Mouse (Mus musculus): ENCODE results near the gene Hoxa1. TPM values are rescaled to one million over a fixed set of nuclear protein-coding genes. Genes with fewer than 3 reads are reported as not detected.

The Hoxa1 gene
- polyA plus RNA-seq, 1 experiment from 2014 or later = 0.26 TPM

GRCm38 (mm10) chr6:52115899-52116298, 42.2 kb downstream of the Hoxa1 start:
- Histone ChIP-seq H3K27ac (replicated peaks; ENCODE audit: low read depth, low read length) (no peak overlapping the region), H3K4me2 (ENCODE audit: low read length) (no peak overlapping the region), H3K4me3 (replicated peaks; ENCODE audit: low read depth, low read length) (no peak overlapping the region), H3K27me3 (ENCODE audit: control insufficient read depth, insufficient read depth, low read length) (no peaks in the 10 kb centered on the region), H3K9ac (replicated peaks; ENCODE audit: low read length) (no peak overlapping the region), H3K36me3 (ENCODE audit: control insufficient read depth, insufficient read depth, low read length) (no peaks in the 10 kb centered on the region), H3K4me1 (ENCODE audit: control insufficient read depth, insufficient read depth, low read length) (peaks cover 16% of the 10 kb centered on the region), H3K9me3 (ENCODE audit: control insufficient read depth, low read length) (no peaks in the 10 kb centered on the region)
- DNase-seq = no peak
- ATAC-seq (ENCODE audit: low FRiP score, low TSS enrichment) = no peak
- 30% methylated on average over 5 of the region's 5 CpGs for WGBS

GRCm38 (mm10) chr6:52111846-52112245, 46.3 kb downstream of the Hoxa1 start:
- ATAC-seq (ENCODE audit: low FRiP score, low TSS enrichment) (no peak), DNase-seq (no peak)
- 88% methylated on average over 4 of the region's 4 CpGs for WGBS
- H3K9ac ChIP-seq (replicated peaks; ENCODE audit: low read length) = no peak overlapping the region
- no peaks in the 10 kb centered on the region for H3K27me3 ChIP-seq (ENCODE audit: control insufficient read depth, insufficient read depth, low read length)
- H3K27ac ChIP-seq (replicated peaks; ENCODE audit: low read depth, low read length) = no peak overlapping the region
- H3K9me3 ChIP-seq (ENCODE audit: control insufficient read depth, low read length) = no peaks in the 10 kb centered on the region
- no peak overlapping the region for H3K4me3 ChIP-seq (replicated peaks; ENCODE audit: low read depth, low read length)
- no peaks in the 10 kb centered on the region for H3K4me1 ChIP-seq (ENCODE audit: control insufficient read depth, insufficient read depth, low read length)
- no peaks in the 10 kb centered on the region for H3K36me3 ChIP-seq (ENCODE audit: control insufficient read depth, insufficient read depth, low read length)
- no peak overlapping the region for H3K4me2 ChIP-seq (ENCODE audit: low read length)

- 87% methylated on average over 3 of the region's 3 CpGs for WGBS
- ATAC-seq (ENCODE audit: low FRiP score, low TSS enrichment) (no peak), DNase-seq (no peak)
- Histone ChIP-seq H3K27ac (replicated peaks; ENCODE audit: low read depth, low read length) (no peak overlapping the region), H3K36me3 (ENCODE audit: control insufficient read depth, insufficient read depth, low read length) (no peaks in the 10 kb centered on the region), H3K9ac (replicated peaks; ENCODE audit: low read length) (no peak overlapping the region), H3K4me2 (ENCODE audit: low read length) (no peak overlapping the region), H3K4me1 (ENCODE audit: control insufficient read depth, insufficient read depth, low read length) (no peaks in the 10 kb centered on the region), H3K9me3 (ENCODE audit: control insufficient read depth, low read length) (no peaks in the 10 kb centered on the region), H3K4me3 (replicated peaks; ENCODE audit: low read depth, low read length) (no peak overlapping the region), H3K27me3 (ENCODE audit: control insufficient read depth, insufficient read depth, low read length) (no peaks in the 10 kb centered on the region)
Observed at GRCm38 (mm10) chr6:52107400-52107799, 50.7 kb downstream of the Hoxa1 start.

- WGBS = 79% methylated on average over 3 of the region's 3 CpGs
- Histone ChIP-seq H3K4me3 (replicated peaks; ENCODE audit: low read depth, low read length) (no peak overlapping the region), H3K4me1 (ENCODE audit: control insufficient read depth, insufficient read depth, low read length) (no peaks in the 10 kb centered on the region), H3K9me3 (ENCODE audit: control insufficient read depth, low read length) (no peaks in the 10 kb centered on the region), H3K27ac (replicated peaks; ENCODE audit: low read depth, low read length) (no peak overlapping the region), H3K4me2 (ENCODE audit: low read length) (no peak overlapping the region), H3K36me3 (ENCODE audit: control insufficient read depth, insufficient read depth, low read length) (no peaks in the 10 kb centered on the region), H3K9ac (replicated peaks; ENCODE audit: low read length) (no peak overlapping the region), H3K27me3 (ENCODE audit: control insufficient read depth, insufficient read depth, low read length) (no peaks in the 10 kb centered on the region)
- DNase-seq (no peak), ATAC-seq (ENCODE audit: low FRiP score, low TSS enrichment) (no peak)
Observed at GRCm38 (mm10) chr6:52106716-52107115, 51.4 kb downstream of the Hoxa1 start.

- no peak for ATAC-seq (ENCODE audit: low FRiP score, low TSS enrichment)
- Histone ChIP-seq H3K4me1 (ENCODE audit: control insufficient read depth, insufficient read depth, low read length) (no peaks in the 10 kb centered on the region), H3K9ac (replicated peaks; ENCODE audit: low read length) (no peak overlapping the region), H3K9me3 (ENCODE audit: control insufficient read depth, low read length) (no peaks in the 10 kb centered on the region), H3K27me3 (ENCODE audit: control insufficient read depth, insufficient read depth, low read length) (no peaks in the 10 kb centered on the region), H3K36me3 (ENCODE audit: control insufficient read depth, insufficient read depth, low read length) (no peaks in the 10 kb centered on the region), H3K4me2 (ENCODE audit: low read length) (no peak overlapping the region), H3K27ac (replicated peaks; ENCODE audit: low read depth, low read length) (no peak overlapping the region), H3K4me3 (replicated peaks; ENCODE audit: low read depth, low read length) (no peak overlapping the region)
- no peak for DNase-seq
- 60% methylated on average over 3 of the region's 3 CpGs for WGBS
Observed at GRCm38 (mm10) chr6:52106178-52106577, 51.9 kb downstream of the Hoxa1 start.

Other genes starting within 250 kb of the Hoxa1 start
- 4.5 and 5.8 TPM in 2 replicates for gene Skap2, start 145.8 kb downstream of the Hoxa1 start, polyA plus RNA-seq (2014; fragmentation: Nextera tagmentation; extraction: Ambion mirVana)
- 0.12 and 0.20 TPM in 2 replicates for gene Hoxa2, start 6.5 kb upstream of the Hoxa1 start, polyA plus RNA-seq (2014; fragmentation: Nextera tagmentation; extraction: Ambion mirVana)
- gene 5730596B20Rik, start 19.2 kb upstream of the Hoxa1 start, polyA plus RNA-seq (2014; fragmentation: Nextera tagmentation; extraction: Ambion mirVana) = not detected in 2 replicates
- gene Hoxa4, start 33.4 kb upstream of the Hoxa1 start, polyA plus RNA-seq (2014; fragmentation: Nextera tagmentation; extraction: Ambion mirVana) = not detected in 2 replicates
- not detected in 2 replicates for gene Hoxa5, start 46.3 kb upstream of the Hoxa1 start, polyA plus RNA-seq (2014; fragmentation: Nextera tagmentation; extraction: Ambion mirVana)
- not detected in 2 replicates for gene Hoxa6, start 50.4 kb upstream of the Hoxa1 start, polyA plus RNA-seq (2014; fragmentation: Nextera tagmentation; extraction: Ambion mirVana)
- not detected in 2 replicates for gene Hoxa3, start 55.0 kb upstream of the Hoxa1 start, polyA plus RNA-seq (2014; fragmentation: Nextera tagmentation; extraction: Ambion mirVana)
- gene Gm28308, start 55.0 kb upstream of the Hoxa1 start, polyA plus RNA-seq (2014; fragmentation: Nextera tagmentation; extraction: Ambion mirVana) = not detected in 2 replicates
- gene Hoxa7, start 63.5 kb upstream of the Hoxa1 start, polyA plus RNA-seq (2014; fragmentation: Nextera tagmentation; extraction: Ambion mirVana) = not detected in 2 replicates
- not detected in 2 replicates for gene Hoxa9, start 72.8 kb upstream of the Hoxa1 start, polyA plus RNA-seq (2014; fragmentation: Nextera tagmentation; extraction: Ambion mirVana)
- not detected in 2 replicates for gene Hoxa10, start 82.5 kb upstream of the Hoxa1 start, polyA plus RNA-seq (2014; fragmentation: Nextera tagmentation; extraction: Ambion mirVana)
- gene Hoxa11, start 87.5 kb upstream of the Hoxa1 start, polyA plus RNA-seq (2014; fragmentation: Nextera tagmentation; extraction: Ambion mirVana) = not detected in 2 replicates
- not detected in 2 replicates for gene Hoxa13, start 102.6 kb upstream of the Hoxa1 start, polyA plus RNA-seq (2014; fragmentation: Nextera tagmentation; extraction: Ambion mirVana)
- 1.3 and 1.5 TPM in 2 replicates for gene Evx1, start 155.2 kb upstream of the Hoxa1 start, polyA plus RNA-seq (2014; fragmentation: Nextera tagmentation; extraction: Ambion mirVana)

All from midbrain, embryonic 14.5 days (tissue).